Mouse (Mus musculus) right cerebral cortex, postnatal 10 days (tissue): ENCODE data around the gene Nars2.
A peak's percentile ranks its signal among the peaks of the same experiment; 100 is the strongest.

ENCODE experiments used
- DNase-seq, 2 experiments: peaks; one replicate each; pipeline ENCODE4 v3.0.0; 2021; ENCODE audit warnings: low spot score in 2 of 2

Gene Nars2

GRCm38 (mm10) chr7:96971027-96971996 is 20.0 kb downstream of the Nars2 start:
- DNase-seq: no peak

- DNase-seq: no peak
Measured at GRCm38 (mm10) chr7:96972138-96972904, 21.0 kb downstream of the Nars2 start.

- DNase-seq: no peak
Measured at GRCm38 (mm10) chr7:96975914-96976313, 24.6 kb downstream of the Nars2 start.

- DNase-seq: no peak
Measured at GRCm38 (mm10) chr7:96977209-96977608, 25.9 kb downstream of the Nars2 start.

GRCm38 (mm10) chr7:96981366-96981765 is 30.1 kb downstream of the Nars2 start:
- DNase-seq: no peak

GRCm38 (mm10) chr7:96983660-96984347 is 32.5 kb downstream of the Nars2 start:
- DNase-seq: no peak

- peak; percentile 53 to 55 for DNase-seq
Measured at GRCm38 (mm10) chr7:96985798-96986197, 34.5 kb downstream of the Nars2 start.

- DNase-seq: peak in 1 of 2 experiments; percentile 33
Measured at GRCm38 (mm10) chr7:96986795-96987445, 35.6 kb downstream of the Nars2 start.

GRCm38 (mm10) chr7:96987676-96988075 is 36.4 kb downstream of the Nars2 start:
- no peak for DNase-seq

- no peak for DNase-seq
Measured at GRCm38 (mm10) chr7:97012956-97013355, 61.7 kb downstream of the Nars2 start.

GRCm38 (mm10) chr7:97018005-97018404 is 66.7 kb downstream of the Nars2 start:
- no peak for DNase-seq

- no peak for DNase-seq
Measured at GRCm38 (mm10) chr7:97018418-97018817, 67.1 kb downstream of the Nars2 start.

GRCm38 (mm10) chr7:97019303-97019702 is 68.0 kb downstream of the Nars2 start:
- no peak for DNase-seq

GRCm38 (mm10) chr7:97026772-97027358 is 75.6 kb downstream of the Nars2 start:
- no peak for DNase-seq

GRCm38 (mm10) chr7:97029151-97029550 is 77.8 kb downstream of the Nars2 start:
- no peak for DNase-seq

- DNase-seq: no peak
Measured at GRCm38 (mm10) chr7:97032412-97032811, 81.1 kb downstream of the Nars2 start.

- no peak for DNase-seq
Measured at GRCm38 (mm10) chr7:97039641-97040040, 88.3 kb downstream of the Nars2 start.

GRCm38 (mm10) chr7:97041868-97042449 is 90.7 kb downstream of the Nars2 start:
- no peak for DNase-seq

- no peak for DNase-seq
Measured at GRCm38 (mm10) chr7:97042981-97043380, 91.7 kb downstream of the Nars2 start.

GRCm38 (mm10) chr7:97060966-97061365 is 109.7 kb downstream of the Nars2 start:
- DNase-seq: no peak

GRCm38 (mm10) chr7:97071512-97071911 is 120.2 kb downstream of the Nars2 start:
- DNase-seq: no peak
